Mouse (Mus musculus) ES-Bruce4 (cell line): ENCODE results near the gene Nkx2-3.

Experiments
- CTCF ChIP-seq: IDR thresholded peaks from one replicate; pipeline ENCODE4 v1.8.1; 2011; ENCODE audit warnings: low read depth, low read length
- POLR2A ChIP-seq: IDR thresholded peaks from one replicate; pipeline ENCODE4 v1.8.1; 2011; ENCODE audit warnings: low read length; ENCODE audit not compliant: insufficient read depth

GRCm38 (mm10) chr19:43598741-43599660 is 13.1 kb upstream of the Nkx2-3 start:
- no peak for TF ChIP-seq CTCF
- TF ChIP-seq POLR2A = no peak
